Mouse (Mus musculus) layer of hippocampus, adult 2 months (tissue): ENCODE data around the gene Rpl15. TPM values are rescaled to one million over a fixed set of nuclear protein-coding genes. Genes with fewer than 3 reads are reported as not detected.
"Not testable (repeated sequence)": the region's sequence is repeated elsewhere in the genome, so short reads cannot be mapped to it uniquely, and the experiment has no call there.

Experiments
- DNase-seq, 2 experiments: peaks; one replicate each; pipeline ENCODE4 v3.0.0; 2022; ENCODE audit warnings: low spot score in 2 of 2
- H3K27ac ChIP-seq: fragments of 200-600 bp; 2 replicates; pipeline ENCODE4 v1.8.1; 2022
- H3K4me3 ChIP-seq: fragments of 200-600 bp; 2 replicates; pipeline ENCODE4 v1.8.1; 2022; ENCODE audit warnings: mild to moderate bottlenecking
- CTCF ChIP-seq: fragments of 200-600 bp; conservative IDR thresholded peaks from 2 replicates; pipeline ENCODE4 v1.8.1; 2022; ENCODE audit warnings: antibody characterized with exemption, mild to moderate bottlenecking, moderate library complexity
- total RNA-seq, 2 experiments: library from RNA; stranded (reverse); gene quantifications; 2 replicates each; pipeline ENCODE4 v1.2.3; 2021

Rpl15 gene
- total RNA-seq, 2 experiments from 2014 or later: 389 to 396 TPM

- no peak for TF ChIP-seq CTCF
- no peak overlapping the region for H3K4me3 ChIP-seq
Observed at GRCm38 (mm10) chr14:18286441-18286840, 15.2 kb upstream of the Rpl15 start.

GRCm38 (mm10) chr14:18285476-18285875, 14.3 kb upstream of the Rpl15 start:
- TF ChIP-seq CTCF: no peak
- Histone ChIP-seq H3K27ac (no peak overlapping the region), H3K4me3 (no peak overlapping the region)
- DNase-seq: no peak

More at GRCm38 (mm10) chr14:18286441-18286840, 15.2 kb upstream of the Rpl15 start:
- H3K27ac ChIP-seq: no peak overlapping the region
- DNase-seq: no peak

DNA sequence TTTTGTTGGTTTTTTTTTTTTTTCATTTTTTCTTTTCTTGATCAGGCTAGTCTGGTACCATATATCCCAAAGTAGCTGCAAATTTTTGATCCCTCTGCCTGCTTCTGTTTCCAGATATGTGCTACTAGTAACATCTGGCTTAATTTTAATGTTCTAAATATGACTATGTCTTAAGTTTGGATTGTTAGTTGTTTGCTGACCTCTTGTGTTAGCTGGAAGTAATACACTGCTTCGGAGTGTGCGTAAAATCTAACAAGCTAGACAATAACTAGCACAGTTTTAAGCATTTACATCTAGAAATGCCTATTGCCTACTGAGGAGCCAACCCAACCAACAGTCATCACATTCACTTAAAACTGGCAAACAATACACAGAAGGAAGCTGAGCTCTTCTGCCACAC, 13.4 kb upstream of the Rpl15 start:
- no peak overlapping the region for H3K27ac ChIP-seq
- H3K4me3 ChIP-seq: no peak overlapping the region
- DNase-seq: no peak
- peak; percentile 81 for TF ChIP-seq CTCF

DNA sequence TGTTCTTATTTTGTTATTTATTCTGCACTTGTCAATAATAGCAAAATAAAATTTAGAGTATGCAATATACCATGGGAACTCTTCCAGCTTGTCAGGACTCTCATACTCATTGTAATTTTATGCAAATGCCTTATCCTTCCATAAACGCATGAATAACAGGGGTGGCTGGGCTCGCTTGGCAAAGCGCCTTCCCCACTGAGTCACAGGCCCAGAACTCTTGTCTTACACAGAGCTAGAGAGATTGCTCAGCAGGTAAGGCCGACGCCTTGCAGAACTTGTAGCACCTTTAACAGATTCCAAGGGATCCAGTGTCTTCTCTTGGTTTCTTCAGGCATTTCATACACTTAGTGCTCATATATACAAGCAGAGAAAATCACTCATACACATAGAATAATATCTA, 9.2 kb upstream of the Rpl15 start:
- no peak overlapping the region for H3K27ac ChIP-seq
- no peak overlapping the region for H3K4me3 ChIP-seq
- TF ChIP-seq CTCF: no peak
- no peak for DNase-seq

- no peak overlapping the region for H3K4me3 ChIP-seq
- TF ChIP-seq CTCF: no peak
- no peak overlapping the region for H3K27ac ChIP-seq
- DNase-seq: no peak
Observed at GRCm38 (mm10) chr14:18274526-18274925, 3.3 kb upstream of the Rpl15 start.

- Histone ChIP-seq H3K4me3 (peak overlapping the region; percentile 72), H3K27ac (peak overlapping the region; percentile 93)
- no peak for TF ChIP-seq CTCF
Observed at GRCm38 (mm10) chr14:18271666-18272065, 475 bp upstream of the Rpl15 start.

DNA sequence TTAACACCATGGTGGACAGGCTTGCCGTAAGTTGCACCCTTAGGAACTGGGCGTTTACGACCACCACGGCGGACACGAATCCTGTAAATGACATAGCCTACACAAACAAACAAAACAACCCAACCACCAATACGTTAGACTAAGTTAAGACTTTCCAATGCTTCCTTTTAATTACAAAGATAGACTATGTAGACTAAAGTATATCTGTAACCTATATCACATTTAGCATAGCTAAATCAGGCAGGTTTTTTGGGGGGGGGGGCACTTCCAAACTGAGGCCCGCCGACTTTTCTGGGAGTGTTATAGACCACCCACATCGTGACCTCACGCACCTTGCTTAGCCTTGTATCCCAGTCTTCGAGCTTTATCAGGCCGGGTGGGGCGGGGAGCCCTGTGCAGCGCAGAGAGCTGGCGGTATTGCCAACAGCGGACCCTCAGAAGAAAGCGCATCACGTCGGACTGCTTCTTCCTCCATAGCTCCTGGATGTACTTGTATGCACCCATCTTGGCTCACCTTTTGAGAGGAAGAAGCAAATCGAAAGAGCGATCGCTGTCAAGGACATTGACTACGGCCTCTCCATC, 1.2 kb downstream of the Rpl15 start:
- Histone ChIP-seq H3K4me3 (peak overlapping the region; percentile 72), H3K27ac (peak overlapping the region; percentile 94)
- DNase-seq: not testable (repeated sequence)

More at GRCm38 (mm10) chr14:18271666-18272065, 475 bp upstream of the Rpl15 start:
- DNase-seq: no peak

DNA sequence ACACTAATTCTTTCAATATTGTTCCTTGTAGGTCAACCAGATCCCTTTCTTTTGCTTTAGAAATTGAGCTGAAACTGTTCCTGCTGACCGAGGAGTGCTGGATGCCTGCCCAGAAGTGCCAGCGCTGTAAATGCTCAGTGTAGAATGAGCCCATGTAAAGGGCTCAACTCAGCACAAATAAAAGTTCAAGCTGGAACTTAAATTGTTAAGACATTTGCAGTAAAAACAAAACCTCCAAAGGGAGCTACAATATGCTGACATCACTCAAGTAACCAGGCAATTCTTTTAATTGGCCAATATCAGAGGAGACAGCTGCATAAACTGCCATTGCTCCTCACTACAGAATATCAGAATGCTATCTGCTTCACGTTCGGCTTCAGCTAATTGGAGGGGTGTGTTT, 7.8 kb downstream of the Rpl15 start:
- DNase-seq: no peak
- Histone ChIP-seq H3K27ac (no peak overlapping the region), H3K4me3 (no peak overlapping the region)
- TF ChIP-seq CTCF: no peak

DNA sequence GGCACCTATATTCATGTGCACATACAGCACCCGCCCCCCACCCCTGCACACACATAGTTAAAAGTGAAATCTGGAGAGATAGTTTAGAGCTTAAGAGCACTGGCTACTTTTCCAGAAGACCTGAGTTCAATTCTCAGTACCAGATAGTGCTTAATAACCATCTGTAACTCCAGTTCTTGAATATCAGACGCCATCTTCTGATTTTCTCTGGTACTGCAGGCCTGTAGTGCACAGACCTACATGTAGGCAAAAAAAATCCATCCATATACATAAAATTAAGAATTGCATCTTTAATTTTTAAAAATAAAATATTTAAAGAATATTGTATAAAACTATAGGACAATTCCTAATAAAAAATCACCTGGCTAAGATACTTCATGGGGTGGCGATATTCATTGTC, 10.0 kb downstream of the Rpl15 start:
- Histone ChIP-seq H3K4me3 (no peak overlapping the region), H3K27ac (no peak overlapping the region)
- no peak for DNase-seq
- TF ChIP-seq CTCF: peak; percentile 41

DNA sequence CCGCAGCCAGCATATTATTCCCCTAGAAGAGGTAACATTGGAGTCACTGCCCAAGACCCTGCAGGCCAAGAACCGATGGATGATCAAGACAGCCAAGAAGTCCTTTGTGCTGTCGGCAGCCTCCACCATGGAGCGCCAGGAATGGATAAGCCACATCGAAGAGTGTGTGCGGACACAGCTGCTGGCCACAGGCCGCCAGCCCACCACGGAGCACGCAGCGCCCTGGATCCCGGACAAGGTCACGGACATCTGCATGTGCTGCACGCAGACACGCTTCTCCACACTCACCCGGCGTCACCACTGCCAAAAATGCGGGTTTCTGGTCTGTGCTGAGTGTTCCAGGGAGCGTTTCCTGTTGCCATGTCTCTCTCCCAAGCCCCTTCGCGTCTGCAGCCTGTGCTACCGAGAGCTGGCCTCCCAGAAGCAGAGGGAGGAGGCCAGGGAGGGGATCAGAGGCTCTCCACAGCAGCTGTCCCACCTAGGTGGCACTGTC, 28.5 kb downstream of the Rpl15 start:
- H3K27ac ChIP-seq: no peak overlapping the region
- DNase-seq: no peak
- TF ChIP-seq CTCF: no peak
- no peak overlapping the region for H3K4me3 ChIP-seq

DNA sequence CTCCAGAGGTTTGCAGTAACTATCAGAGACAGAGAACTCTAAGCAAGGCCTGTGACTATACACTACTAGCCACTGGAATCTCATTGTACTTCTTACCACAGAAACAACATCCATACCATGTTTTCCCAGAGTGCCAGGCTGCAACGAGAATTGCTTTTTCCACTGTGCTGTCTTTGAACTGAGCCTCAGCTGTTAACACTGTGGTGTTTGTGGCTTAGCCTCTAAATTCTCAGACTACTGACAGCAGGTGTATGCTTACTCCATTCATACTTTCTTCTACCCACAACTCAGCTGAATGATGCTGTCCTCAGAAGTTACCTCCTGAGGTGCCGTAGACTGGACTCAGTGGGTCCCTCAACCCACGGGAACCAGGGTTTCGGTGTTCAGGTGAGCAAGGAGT, 29.4 kb downstream of the Rpl15 start:
- no peak overlapping the region for H3K27ac ChIP-seq
- no peak for TF ChIP-seq CTCF
- no peak for DNase-seq
- no peak overlapping the region for H3K4me3 ChIP-seq

DNA sequence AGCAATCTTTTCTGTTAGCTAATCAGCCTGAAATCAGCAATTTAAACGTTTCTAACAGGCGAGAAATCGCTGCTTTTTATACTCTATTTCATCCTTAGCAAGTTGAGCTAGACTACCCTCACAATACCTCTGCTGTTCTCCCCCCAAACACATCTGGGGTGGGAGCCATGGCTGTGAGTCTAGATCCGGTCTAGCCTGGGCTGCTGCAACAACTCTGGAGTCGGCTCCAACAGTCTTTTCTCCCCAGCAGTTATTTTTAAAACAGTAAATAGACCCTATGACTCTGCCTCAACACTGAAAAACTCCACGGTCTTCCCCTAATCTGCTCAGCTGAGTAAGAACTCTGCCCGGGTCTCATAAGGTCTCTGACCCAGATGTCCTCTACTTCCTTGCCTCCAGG, 31.1 kb downstream of the Rpl15 start:
- Histone ChIP-seq H3K27ac (no peak overlapping the region), H3K4me3 (no peak overlapping the region)
- DNase-seq: no peak
- no peak for TF ChIP-seq CTCF

DNA sequence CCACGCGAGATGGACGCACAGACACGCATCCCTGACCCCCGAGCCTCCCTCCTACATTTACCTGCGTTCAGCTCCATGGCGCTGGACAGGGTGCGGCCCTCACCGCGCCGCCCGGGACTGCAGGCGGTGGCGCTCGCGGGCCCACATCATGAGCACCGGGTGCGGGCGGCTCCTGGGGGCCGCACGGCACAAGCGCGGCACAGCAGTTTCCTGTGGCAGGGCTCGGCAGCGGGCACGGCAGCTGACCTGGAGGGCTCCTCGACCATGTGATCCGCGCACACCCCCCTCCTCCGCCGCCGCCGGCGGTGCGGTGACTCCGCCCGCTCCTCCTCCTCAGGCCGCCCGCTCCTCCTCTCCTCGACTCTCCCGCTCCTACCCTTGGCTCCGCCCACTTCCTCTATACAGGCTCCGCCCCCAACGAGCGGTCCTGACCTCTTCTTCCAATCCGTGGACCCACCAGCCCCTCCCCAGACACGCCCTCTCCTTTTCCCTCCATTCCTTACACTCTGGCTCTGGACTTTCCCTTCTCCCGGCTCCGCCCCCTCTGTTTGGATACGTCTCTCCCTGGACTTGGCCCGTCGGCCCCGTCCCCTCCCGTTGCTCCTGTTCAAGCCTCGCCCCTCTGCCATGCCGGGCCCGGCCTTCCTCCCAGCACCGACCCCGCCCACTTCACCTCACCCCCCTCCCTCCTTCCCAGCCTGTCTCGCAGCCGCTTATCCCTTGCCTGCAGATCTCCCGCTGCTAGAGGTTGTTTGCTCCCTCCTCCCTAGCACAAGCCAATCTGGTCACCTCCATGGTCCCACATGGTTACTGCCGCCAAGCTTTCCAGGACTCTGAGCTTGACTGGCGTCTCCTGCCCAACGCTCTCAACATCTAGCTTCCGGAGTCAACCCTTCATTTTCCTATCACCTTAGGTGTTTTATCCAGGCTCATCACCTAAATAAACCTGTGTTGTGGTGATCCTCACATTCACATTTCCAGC, 32.1 kb downstream of the Rpl15 start, which contains the start of gene Nr1d2:
Gene Nr1d2 (minus strand): TSS at position 378 of the 982 bp plus-strand sequence.
- 0 out of 2 replicates have a peak, but pooled peaks have one; percentile 29 for TF ChIP-seq CTCF
- Histone ChIP-seq H3K4me3 (peak within 1 kb of the TSS; percentile 78), H3K27ac (peak within 1 kb of the TSS; percentile 100)
- DNase-seq: peak; percentile 95 to 98
